Mouse (Mus musculus): ENCODE measurements around the gene Sorcs2. TPM values are rescaled to one million over a fixed set of nuclear protein-coding genes. Genes with fewer than 3 reads are reported as not detected.
A peak's percentile ranks its signal among the peaks of the same experiment; 100 is the strongest.

The Sorcs2 gene
- total RNA-seq, 2 experiments from 2014 or later = 56.9 to 60.9 TPM

DNA sequence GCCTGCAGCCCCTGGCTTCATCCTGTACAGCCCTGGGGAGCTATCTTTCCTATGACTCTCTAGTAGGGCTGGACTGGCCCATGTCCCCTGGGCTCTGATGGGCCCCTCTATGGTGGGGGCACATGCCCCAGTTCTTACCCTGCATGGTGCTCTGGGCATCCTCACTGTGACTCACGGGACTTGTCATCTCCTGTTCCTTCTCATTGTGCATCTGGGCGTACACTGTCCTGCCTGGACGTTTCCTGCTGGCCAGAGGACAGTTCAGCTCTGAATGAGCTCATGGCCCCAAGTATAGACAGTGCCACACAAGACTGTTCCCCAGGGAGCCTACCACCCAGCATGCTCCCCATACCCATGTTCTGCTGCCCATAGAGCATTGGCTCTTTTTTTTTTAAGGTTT, 376.8 kb downstream of the Sorcs2 start:
- DNase-seq (ENCODE audit: low spot score in 2 of 2) = no peak

DNA sequence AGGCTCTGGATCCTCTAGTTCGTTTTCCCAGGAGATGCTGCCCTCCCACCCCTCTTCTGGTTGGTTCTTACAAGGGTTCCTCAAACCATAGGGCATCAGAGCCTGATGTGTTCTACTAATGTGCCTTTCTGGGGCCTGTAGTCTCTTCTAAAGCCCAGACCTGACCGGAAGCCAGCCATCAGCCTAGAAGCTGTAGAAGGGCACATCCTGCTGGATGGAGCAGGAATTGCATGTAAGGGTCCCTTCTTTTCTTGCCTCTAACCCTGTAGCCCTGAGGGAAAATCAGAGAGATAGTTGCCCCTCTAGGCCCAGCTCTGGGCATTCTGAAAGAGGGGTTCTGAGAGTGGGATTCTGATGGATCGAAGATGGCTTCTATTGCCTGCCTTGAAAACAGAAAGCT, 379.6 kb downstream of the Sorcs2 start:
- no peak for DNase-seq (ENCODE audit: low spot score in 2 of 2)

GRCm38 (mm10) chr5:36009405-36009804, 388.5 kb downstream of the Sorcs2 start:
- DNase-seq (ENCODE audit: low spot score in 2 of 2) = no peak

GRCm38 (mm10) chr5:36007649-36008048, 390.3 kb downstream of the Sorcs2 start:
- peak; percentile 41 to 47 for DNase-seq (ENCODE audit: low spot score in 2 of 2)

DNA sequence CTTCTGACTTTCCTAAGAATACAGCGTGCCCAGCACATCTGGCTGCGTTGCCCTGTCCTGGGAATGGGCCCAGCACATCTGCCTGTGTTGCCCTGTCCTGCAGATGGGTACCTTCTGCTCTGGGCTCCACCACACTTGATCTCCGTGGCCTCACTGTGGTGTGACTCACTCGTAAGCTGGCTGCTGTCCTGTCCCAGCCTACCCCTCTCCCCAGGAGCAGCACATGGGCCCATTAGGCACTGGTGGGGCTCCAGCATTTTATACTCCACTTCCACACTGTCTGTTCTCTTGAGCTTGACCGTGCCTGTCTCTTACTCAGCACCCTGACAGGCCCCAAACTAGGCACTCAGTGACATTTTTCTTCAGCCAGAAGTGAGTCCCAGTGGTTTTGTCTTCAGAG, 391.4 kb downstream of the Sorcs2 start:
- DNase-seq (ENCODE audit: low spot score in 2 of 2) = no peak

DNA sequence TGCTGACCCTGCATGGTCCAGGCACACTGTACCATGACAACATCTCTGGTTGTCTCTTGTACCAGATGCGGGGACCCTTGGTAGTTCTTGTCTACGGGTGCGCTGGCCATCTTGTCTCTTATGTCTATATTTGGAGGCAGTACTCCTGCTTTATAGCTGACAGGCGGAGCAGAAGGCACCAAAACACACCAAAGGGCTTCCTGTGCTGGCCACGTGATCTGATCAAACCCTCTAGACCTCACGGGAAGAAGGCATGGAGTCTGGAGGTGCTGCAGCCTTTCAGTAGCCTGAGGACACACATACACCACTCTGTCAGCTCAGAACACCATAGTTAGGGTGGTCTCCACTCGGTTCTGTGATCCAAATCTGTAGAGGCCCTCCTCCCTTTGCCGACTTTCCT, 391.8 kb downstream of the Sorcs2 start:
- no peak for DNase-seq (ENCODE audit: low spot score in 2 of 2)

DNA sequence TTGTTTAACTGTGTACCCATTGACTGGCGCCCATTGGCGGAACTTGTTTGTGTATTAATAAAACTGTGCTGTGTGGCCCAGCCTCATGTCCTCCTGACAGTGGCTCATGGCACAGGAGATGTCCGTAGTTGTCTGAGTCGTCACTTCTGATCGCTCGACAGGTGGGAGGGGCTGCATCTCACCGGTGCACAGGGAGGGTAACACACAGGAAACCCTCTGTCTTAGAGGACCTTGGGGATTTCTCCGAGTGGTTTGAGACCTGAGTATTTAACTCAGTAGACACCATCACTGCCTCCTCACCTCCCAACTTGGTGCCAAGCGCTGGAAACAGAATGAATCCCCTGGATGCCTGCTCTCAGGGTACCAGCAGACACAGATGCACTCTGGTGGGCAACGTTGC, 394.1 kb downstream of the Sorcs2 start:
- no peak for DNase-seq (ENCODE audit: low spot score in 2 of 2)

- no peak for DNase-seq (ENCODE audit: low spot score in 2 of 2)
These were observed 407.8 kb downstream of the Sorcs2 start for GRCm38 (mm10) chr5:35989986-35990735.

GRCm38 (mm10) chr5:35989506-35989905, 408.4 kb downstream of the Sorcs2 start:
- no peak for DNase-seq (ENCODE audit: low spot score in 2 of 2)

DNA sequence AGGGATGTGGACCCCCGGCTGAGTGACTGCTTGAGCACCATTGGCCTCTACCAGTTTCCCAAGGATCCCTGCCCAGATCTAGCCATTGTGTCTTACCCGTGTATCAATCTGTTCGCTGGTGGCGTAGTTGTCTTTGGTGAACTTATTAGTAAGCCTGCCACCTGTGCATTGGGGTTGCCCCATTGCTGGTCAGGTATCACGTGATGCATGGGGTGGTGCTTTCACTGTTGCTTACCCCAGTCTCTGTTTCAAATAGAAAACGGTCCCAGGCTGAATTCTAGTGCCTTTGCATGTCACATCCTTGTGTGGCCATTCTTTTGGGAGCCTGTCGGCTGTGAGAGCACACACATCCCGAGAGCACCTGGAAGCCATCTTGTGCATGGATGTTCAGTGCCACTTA, 409.9 kb downstream of the Sorcs2 start:
- DNase-seq (ENCODE audit: low spot score in 2 of 2) = no peak

- DNase-seq (ENCODE audit: low spot score in 2 of 2) = no peak
These were observed 412.3 kb downstream of the Sorcs2 start for GRCm38 (mm10) chr5:35985611-35986010.

DNA sequence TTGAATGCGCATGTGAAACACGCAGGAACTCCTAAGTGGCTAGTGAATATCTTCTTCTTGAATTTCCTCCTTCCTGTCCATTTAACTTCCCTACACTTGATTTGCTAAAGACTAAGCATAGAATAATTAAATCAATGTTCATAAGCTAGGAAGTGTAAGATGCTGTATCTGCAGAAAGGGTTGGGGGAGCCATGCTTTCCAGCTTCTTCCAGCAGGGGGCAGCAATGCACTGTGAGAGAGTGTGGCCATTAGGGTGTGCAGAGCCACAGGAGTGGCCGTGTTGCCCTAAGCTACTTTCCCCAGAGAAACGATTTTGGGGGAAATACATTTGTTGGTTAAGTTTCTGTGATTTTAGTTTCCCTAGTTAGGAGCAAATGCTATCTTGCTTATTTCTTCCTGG, 416.0 kb downstream of the Sorcs2 start:
- peak; percentile 92 to 94 for DNase-seq (ENCODE audit: low spot score in 2 of 2)

- DNase-seq (ENCODE audit: low spot score in 2 of 2) = no peak
These were observed 416.6 kb downstream of the Sorcs2 start for GRCm38 (mm10) chr5:35981341-35981740.

GRCm38 (mm10) chr5:35980542-35980941, 417.4 kb downstream of the Sorcs2 start:
- no peak for DNase-seq (ENCODE audit: low spot score in 2 of 2)

DNA sequence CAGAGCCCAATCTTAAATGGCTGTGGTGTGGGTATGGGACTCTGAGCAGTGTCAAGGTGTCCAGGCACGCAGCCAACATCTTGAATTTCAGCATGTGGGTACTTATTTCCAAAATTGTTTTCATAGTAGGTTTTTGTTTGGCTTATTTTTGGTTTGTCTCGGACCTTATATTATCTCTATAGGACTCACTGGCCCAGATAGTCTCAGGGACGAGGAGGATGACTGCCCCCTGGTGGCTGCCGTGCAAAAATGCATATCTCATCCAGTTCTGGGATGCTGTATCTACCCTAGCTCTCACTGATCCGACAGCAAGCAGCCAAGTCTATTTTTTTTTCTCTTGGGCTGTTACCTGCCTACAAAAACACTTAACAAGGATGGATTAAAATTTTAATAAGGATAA, 422.3 kb downstream of the Sorcs2 start:
- DNase-seq (ENCODE audit: low spot score in 2 of 2) = peak; percentile 82 to 83

DNA sequence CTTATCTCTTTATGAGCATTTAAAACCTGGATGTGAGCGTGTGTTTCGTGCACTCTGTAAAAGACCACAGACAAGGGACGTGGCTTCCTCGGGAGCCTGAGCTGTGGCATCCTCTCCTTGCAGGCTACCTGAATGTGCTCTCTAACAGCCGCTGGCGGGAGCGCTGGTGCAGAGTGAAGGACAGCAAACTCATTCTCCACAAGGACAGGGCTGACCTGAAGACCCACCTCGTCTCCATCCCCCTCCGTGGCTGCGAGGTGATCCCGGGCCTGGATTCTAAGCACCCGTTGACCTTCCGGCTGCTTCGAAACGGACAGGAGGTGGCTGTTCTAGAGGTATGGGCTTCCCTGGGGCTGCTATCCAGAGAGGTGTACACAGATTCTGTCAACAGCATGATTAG, 423.7 kb downstream of the Sorcs2 start:
- no peak for DNase-seq (ENCODE audit: low spot score in 2 of 2)

DNA sequence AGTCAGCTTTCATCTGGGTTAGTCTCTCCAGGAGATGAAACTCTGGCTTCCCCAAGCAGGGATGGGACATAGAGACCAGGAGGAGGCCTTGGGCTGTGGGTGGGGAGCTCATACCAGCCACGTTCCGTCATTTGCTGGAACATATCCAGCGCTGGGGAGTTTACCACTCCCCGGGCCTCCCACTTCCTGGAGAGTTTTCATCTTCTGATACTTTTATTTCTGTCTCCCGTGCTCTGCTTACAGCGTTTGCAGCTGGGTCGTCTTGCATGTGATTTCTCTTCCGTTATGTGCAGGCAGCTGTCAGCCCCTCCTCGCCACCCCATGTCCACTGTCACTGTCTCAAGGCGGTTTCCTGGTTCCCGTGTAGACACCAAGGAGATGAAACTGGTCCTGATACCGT, 424.1 kb downstream of the Sorcs2 start:
- DNase-seq (ENCODE audit: low spot score in 2 of 2) = no peak

DNA sequence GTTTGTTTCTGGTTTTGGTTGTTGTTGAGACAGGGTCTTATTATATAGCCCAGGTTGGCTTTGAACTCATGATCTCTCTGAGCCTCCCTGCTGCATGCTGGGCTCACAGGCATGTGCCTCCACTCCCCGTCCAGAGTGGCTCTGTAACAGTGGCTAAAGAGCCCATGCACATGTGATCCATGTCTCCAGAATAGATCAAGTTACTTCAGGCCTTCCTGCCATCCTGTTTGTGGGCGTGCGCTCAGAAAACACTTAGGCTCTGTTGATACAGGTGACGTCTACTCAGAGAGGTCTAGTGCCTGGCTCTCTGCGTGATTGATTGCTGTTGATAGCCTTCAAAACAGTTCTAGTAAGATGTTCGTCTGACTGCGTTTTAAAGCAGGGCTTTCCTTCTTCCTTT, 425.2 kb downstream of the Sorcs2 start:
- DNase-seq (ENCODE audit: low spot score in 2 of 2) = no peak

DNA sequence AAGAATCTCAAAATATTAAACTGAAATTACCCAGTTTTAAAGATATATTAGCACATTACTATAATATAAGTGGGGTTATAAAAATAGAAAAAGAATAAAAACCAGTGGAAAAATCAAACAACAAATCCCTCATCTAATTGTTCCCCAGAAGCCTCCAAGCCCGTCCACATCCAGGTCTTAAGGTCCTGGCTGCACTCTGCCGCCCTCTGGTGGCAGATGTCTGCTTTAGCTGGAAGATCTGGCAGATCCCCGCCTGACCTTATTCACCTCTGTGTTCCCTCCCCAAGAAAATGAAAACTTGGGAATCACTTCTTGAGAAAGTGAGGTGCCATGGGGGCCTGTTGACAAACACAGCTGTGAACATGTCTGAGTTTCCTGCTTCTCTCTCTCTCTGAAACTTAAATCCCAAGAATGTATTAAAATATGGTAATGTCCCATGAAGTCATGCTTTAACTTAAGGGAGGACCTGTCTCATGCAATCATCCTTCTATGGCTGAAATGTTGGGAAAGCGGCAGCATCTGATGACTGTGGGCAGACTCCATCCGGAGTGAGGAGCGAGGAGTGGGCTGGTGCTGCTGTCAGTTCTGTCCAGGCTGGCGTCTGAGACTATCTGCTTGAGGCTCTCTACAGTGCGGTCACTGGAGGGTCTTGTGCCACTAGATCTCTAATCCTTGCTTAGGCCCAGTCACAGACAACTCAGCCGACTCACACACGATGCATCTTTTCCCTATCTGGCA, 425.9 kb downstream of the Sorcs2 start:
- peak; percentile 65 to 74 for DNase-seq (ENCODE audit: low spot score in 2 of 2)

DNA sequence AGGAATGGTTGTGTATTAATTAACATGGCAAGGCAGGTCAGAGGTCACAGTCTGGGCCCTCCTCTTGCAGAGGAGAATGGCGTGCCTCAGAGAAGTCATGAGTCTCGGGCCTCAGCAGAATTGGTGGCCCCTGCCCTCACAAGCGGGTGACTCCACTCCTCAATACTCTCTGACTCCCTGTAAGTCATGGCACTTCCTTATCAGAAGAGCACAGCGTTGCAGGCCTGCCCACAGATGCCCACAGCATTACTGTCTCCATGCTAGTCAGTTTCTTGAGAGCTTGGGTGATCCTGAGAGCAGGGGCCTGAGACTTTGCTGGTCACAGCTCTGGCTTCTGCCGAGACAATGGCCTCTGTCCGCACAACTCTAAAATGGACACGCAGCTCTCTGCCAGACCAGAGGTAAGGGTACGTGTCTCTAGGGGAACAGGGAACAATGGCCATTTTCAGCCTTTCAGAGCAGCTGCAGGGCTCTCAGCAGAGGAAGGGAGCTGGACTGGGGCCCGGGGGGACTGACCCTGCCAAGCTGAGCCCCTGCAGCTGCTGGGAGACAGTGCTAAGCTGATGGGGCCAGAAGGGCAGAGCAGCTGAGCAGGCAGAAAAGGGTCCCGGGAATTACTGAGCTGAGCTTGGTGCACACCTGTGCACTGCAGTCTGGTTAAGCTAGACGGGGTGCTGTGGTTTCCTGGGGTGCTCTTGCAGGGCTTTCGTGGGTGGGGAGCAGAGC, 427.4 kb downstream of the Sorcs2 start:
- peak; percentile 60 for DNase-seq (ENCODE audit: low spot score in 2 of 2)

- DNase-seq (ENCODE audit: low spot score in 2 of 2) = no peak
These were observed 428.1 kb downstream of the Sorcs2 start for GRCm38 (mm10) chr5:35969857-35970256.

Measured in layer of hippocampus, postnatal 10 days (tissue).